Mouse (Mus musculus): ENCODE measurements around the gene Rpp25. TPM values are rescaled to one million over a fixed set of nuclear protein-coding genes. Genes with fewer than 3 reads are reported as not detected.

Rpp25 gene
- total RNA-seq, 2 experiments from 2014 or later = 6.2 to 6.9 TPM

GRCm38 (mm10) chr9:57553119-57553518 lies 49.3 kb downstream of the Rpp25 start:
- no peak for DNase-seq (ENCODE audit: low spot score in 2 of 2)

- DNase-seq (ENCODE audit: low spot score in 2 of 2) = no peak
These were observed 50.9 kb downstream of the Rpp25 start for GRCm38 (mm10) chr9:57554753-57555152.

Other genes starting within 250 kb of the Rpp25 start
- 10 to 100 TPM; 73.3 to 79.1 TPM for gene 1700017B05Rik, start 241.4 kb upstream of the Rpp25 start, total RNA-seq (2021)
- 10 to 100 TPM; 22.4 to 25.1 TPM for gene Ppcdc, start 63.9 kb upstream of the Rpp25 start, total RNA-seq (2021)
- 10 to 100 TPM; 27.7 to 29.8 TPM for gene Scamp5, start 36.0 kb upstream of the Rpp25 start, total RNA-seq (2021)
- gene Cox5a, start 17.2 kb downstream of the Rpp25 start, total RNA-seq (2021) = 100 to 1,000 TPM; 381 to 426 TPM
- gene Fam219b, start 33.5 kb downstream of the Rpp25 start, total RNA-seq (2021) = 10 to 100 TPM; 23.5 to 27.3 TPM
- gene Mpi, start 48.7 kb downstream of the Rpp25 start, total RNA-seq (2021) = 10 to 100 TPM; 50.7 to 55.7 TPM
- 10 to 100 TPM; 63.4 to 72.2 TPM for gene Scamp2, start 56.9 kb downstream of the Rpp25 start, total RNA-seq (2021)
- 10 to 100 TPM; 23.4 to 29.2 TPM for gene Ulk3, start 85.4 kb downstream of the Rpp25 start, total RNA-seq (2021)
- not detected for gene Cplx3, start 102.3 kb downstream of the Rpp25 start, total RNA-seq (2021)
- gene Lman1l, start 116.7 kb downstream of the Rpp25 start, total RNA-seq (2021) = not detected
- 10 to 100 TPM; 91.3 to 92.4 TPM for gene Csk, start 149.6 kb downstream of the Rpp25 start, total RNA-seq (2021)
- gene Cyp1a2, start 179.7 kb downstream of the Rpp25 start, total RNA-seq (2021) = 1 to 10 TPM in 1 of 2 experiments, not detected in 1; 8.7 TPM
- under 1 TPM in 1 of 2 experiments, not detected in 1; 0.31 TPM for gene Cyp1a1, start 183.9 kb downstream of the Rpp25 start, total RNA-seq (2021)
- gene Edc3, start 204.5 kb downstream of the Rpp25 start, total RNA-seq (2021) = 10 to 100 TPM; 19.0 to 20.4 TPM

Data from adrenal gland, postnatal 4 days (tissue).